Mouse (Mus musculus): ENCODE results near the gene Olfr295.

Olfr295 gene

DNA sequence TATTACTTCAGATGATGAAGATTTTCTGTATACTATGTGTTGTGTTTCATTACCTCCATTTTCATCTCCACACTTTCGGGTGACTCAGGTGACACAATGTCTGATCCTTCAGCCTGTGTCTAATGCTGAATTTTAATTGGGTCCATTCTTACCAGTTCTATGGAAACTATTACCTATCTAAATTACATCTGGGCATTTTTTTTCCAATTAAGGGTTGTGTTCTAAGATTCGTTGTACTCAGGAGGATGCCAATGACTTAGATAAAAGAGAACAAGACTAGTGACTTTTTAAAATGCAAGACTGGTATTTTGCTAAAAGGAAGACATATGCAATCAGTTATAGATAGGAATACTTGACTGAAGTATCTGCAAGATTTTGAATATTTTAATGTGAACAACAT lies at the start of gene Olfr295:
Gene Olfr295, plus strand, starts transcription at position 301 of the 400 bp plus-strand sequence.
- no peak for DNase-seq (ENCODE audit: extremely low spot score, low spot score)

DNA sequence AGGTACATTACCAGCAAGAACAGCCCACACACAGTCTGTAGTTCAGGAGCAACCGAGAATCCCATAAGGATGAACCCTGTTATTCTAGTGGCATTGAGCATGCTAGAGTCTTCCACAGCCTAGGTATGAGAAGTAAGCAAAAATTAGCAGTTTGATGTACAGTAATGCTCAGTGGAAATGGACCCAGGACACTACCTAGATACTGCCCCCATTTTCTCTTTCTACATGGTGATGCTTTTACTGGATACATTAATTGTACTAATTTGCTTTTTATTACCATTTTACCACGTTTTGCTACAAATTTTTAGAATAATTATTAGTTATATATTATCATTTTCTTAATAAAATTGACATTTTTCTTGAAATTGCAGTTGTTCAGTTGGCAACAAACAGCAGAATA lies 32.9 kb downstream of the Olfr295 start, which contains the start of gene Olfr294:
Gene Olfr294, minus strand, starts transcription at position 101 of the 400 bp plus-strand sequence.
- DNase-seq (ENCODE audit: extremely low spot score, low spot score), result no peak

Data from neural tube, embryonic 10.5 days (tissue).